Mouse (Mus musculus) gastrocnemius, postnatal 4 days (tissue): ENCODE measurements around the gene Htr5a. TPM values are rescaled to one million over a fixed set of nuclear protein-coding genes. Genes with fewer than 3 reads are reported as not detected.

Experiments
- DNase-seq, 2 experiments: peaks; one replicate each; pipeline ENCODE4 v3.0.0; 2021 to 2022; ENCODE audit warnings: low spot score in 2 of 2, mixed read lengths in 2 of 2
- long read RNA-seq, 2 experiments: library from polyadenylated mRNA; stranded (forward); transcript quantifications; one replicate each; pipeline ENCODE4 v2.0.0; 2021
- total RNA-seq, 2 experiments: library from RNA; stranded (reverse); gene quantifications; 2 replicates each; pipeline ENCODE4 v1.2.3; 2021

Gene Htr5a
- total RNA-seq: not detected
- long read RNA-seq, experiment 1: 0 reads
- long read RNA-seq, experiment 2: 0 reads

- no peak for DNase-seq
Measured at GRCm38 (mm10) chr5:27841701-27842295, at the start of gene Htr5a. TSS of gene Htr5a (plus strand) at chr5:27842149.

GRCm38 (mm10) chr5:27792173-27792470, 49.8 kb upstream of the Htr5a start:
- DNase-seq: no peak

GRCm38 (mm10) chr5:27792531-27793205, 49.3 kb upstream of the Htr5a start:
- DNase-seq: no peak

- peak in 1 of 2 experiments; percentile 35 for DNase-seq
Measured at GRCm38 (mm10) chr5:27793923-27794322, 48.0 kb upstream of the Htr5a start.

- DNase-seq: no peak
Measured at GRCm38 (mm10) chr5:27814282-27814681, 27.7 kb upstream of the Htr5a start.

GRCm38 (mm10) chr5:27818840-27819672, 22.9 kb upstream of the Htr5a start:
- no peak for DNase-seq

GRCm38 (mm10) chr5:27821161-27821560, 20.8 kb upstream of the Htr5a start:
- no peak for DNase-seq

GRCm38 (mm10) chr5:27827971-27828370, 14.0 kb upstream of the Htr5a start:
- DNase-seq: no peak

- DNase-seq: no peak
Measured at GRCm38 (mm10) chr5:27835096-27835495, 6.9 kb upstream of the Htr5a start.

- DNase-seq: no peak
Measured at GRCm38 (mm10) chr5:27838061-27838460, 3.9 kb upstream of the Htr5a start.

- no peak for DNase-seq
Measured at GRCm38 (mm10) chr5:27842671-27843320, 847 bp downstream of the Htr5a start.

GRCm38 (mm10) chr5:27846979-27847378, 5.0 kb downstream of the Htr5a start:
- DNase-seq: no peak

GRCm38 (mm10) chr5:27854290-27854689, 12.3 kb downstream of the Htr5a start:
- DNase-seq: no peak

GRCm38 (mm10) chr5:27855726-27856125, 13.8 kb downstream of the Htr5a start:
- DNase-seq: no peak

- DNase-seq: no peak
Measured at GRCm38 (mm10) chr5:27873240-27874082, 31.5 kb downstream of the Htr5a start.

- DNase-seq: no peak
Measured at GRCm38 (mm10) chr5:27874211-27874610, 32.3 kb downstream of the Htr5a start.

GRCm38 (mm10) chr5:27875341-27876105, 33.6 kb downstream of the Htr5a start:
- DNase-seq: no peak

- no peak for DNase-seq
Measured at GRCm38 (mm10) chr5:27878356-27878755, 36.4 kb downstream of the Htr5a start.

- DNase-seq: no peak
Measured at GRCm38 (mm10) chr5:27879726-27880125, 37.8 kb downstream of the Htr5a start.
